Mouse (Mus musculus): Measurements from ENCODE around the gene Cib4. TPM values are rescaled to one million over a fixed set of nuclear protein-coding genes. Genes with fewer than 3 reads are reported as not detected.

Cib4 gene
- polyA plus RNA-seq, 1 experiment from 2014 or later: not detected

DNA sequence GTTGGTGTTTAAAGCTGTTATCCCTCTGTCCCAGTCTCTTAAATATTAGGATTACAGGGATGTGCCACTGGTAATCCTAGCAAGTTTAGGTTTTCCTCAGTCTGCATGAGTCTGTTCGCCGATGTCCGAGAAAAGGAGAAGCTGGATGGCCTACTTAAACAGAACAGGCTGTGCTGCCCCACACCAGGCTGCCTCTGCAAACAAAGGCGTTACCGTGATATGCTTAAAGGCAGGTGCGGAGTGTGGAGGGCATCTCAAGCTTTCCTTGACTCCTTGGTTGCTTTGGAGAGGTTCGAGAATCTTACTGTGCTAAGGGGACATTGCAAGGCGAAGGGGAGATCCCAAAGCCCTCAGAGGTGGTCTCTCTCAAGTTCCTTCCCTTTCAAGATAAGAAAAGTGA lies 48.8 kb downstream of the Cib4 start:
- Histone ChIP-seq H3K27me3 (no peaks in the 10 kb centered on the region), H3K4me3 (replicated peaks) (no peak overlapping the region), H3K36me3 (no peaks in the 10 kb centered on the region), H3K9me3 (no peaks in the 10 kb centered on the region), H3K9ac (replicated peaks) (no peak overlapping the region), H3K4me2 (replicated peaks) (no peak overlapping the region), H3K27ac (no peak overlapping the region), H3K4me1 (replicated peaks) (no peaks in the 10 kb centered on the region)
- ATAC-seq: no peak
- WGBS: 89% methylated on average over 8 of the region's 8 CpGs

DNA sequence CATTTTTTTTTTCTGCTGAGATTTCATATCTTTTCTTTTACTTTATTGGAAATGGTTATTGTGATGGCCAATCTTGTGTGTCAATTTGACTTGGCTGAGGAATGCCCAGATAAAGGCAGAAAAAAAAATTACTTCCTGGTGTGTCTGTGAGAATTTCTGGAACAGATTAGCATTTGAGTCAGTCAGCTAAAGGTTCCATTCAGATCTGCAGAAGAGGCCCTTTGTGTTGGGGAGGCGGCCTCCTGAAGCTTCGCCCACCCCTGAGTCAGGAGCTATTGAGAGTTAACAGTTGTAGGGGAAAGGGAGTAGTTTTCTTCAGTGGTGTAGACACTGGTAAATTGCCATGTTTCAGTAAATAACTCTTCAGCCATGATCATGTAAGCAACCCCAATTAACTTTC lies 50.3 kb downstream of the Cib4 start:
- no peak overlapping the region for H3K4me2 ChIP-seq (replicated peaks)
- H3K9ac ChIP-seq (replicated peaks): no peak overlapping the region
- no peak overlapping the region for H3K27ac ChIP-seq
- H3K9me3 ChIP-seq: no peaks in the 10 kb centered on the region
- no peaks in the 10 kb centered on the region for H3K4me1 ChIP-seq (replicated peaks)
- ATAC-seq: no peak
- H3K4me3 ChIP-seq (replicated peaks): no peak overlapping the region
- no peaks in the 10 kb centered on the region for H3K36me3 ChIP-seq
- no peaks in the 10 kb centered on the region for H3K27me3 ChIP-seq
- 25% methylated on average over 2 of the region's 2 CpGs for WGBS

DNA sequence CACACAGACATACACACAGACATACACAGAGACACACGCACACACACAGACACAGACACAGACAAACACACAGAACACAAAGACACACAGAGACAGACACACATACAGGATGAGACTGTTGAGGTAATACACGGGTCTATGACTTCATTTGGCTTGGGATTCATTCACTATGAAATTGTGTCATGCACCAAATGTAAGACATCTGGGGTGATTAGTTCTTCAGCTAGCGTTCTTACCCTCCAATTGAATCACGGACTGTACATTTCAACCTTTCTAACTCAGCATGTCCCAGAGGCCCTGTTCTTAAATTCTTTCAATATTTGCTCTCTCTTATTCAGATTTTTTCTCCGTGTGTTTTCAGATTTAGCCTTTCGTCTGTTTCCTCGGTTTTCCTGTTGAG lies 51.0 kb downstream of the Cib4 start:
- Histone ChIP-seq H3K27ac (no peak overlapping the region), H3K4me3 (replicated peaks) (no peak overlapping the region), H3K9ac (replicated peaks) (no peak overlapping the region), H3K27me3 (no peaks in the 10 kb centered on the region), H3K36me3 (no peaks in the 10 kb centered on the region), H3K4me1 (replicated peaks) (no peaks in the 10 kb centered on the region), H3K9me3 (no peaks in the 10 kb centered on the region), H3K4me2 (replicated peaks) (no peak overlapping the region)
- 85% methylated on average over 7 of the region's 7 CpGs for WGBS
- no peak for ATAC-seq

DNA sequence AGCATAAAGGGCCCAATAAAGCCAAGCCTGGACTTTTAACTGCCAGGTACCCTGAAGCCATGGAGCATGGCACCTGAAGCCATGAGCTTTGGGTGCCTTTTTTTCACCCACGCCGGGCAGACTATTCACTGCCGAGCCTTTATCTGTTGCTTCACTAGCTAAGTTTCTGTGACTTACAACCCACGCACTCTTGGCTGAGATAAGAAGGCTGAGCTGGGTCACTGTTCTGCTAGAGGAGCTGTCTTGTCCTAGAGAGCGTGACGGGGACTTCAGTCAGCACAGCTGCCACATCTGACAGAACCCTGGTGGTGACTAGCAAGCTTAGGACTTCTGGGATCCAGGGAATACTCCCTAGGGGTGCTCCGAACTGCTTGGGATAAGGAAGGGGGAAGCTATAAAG lies 51.9 kb downstream of the Cib4 start:
- no peaks in the 10 kb centered on the region for H3K9me3 ChIP-seq
- no peak for ATAC-seq
- H3K27ac ChIP-seq: no peak overlapping the region
- H3K9ac ChIP-seq (replicated peaks): no peak overlapping the region
- WGBS: 72% methylated on average over 7 of the region's 7 CpGs
- no peaks in the 10 kb centered on the region for H3K27me3 ChIP-seq
- no peaks in the 10 kb centered on the region for H3K36me3 ChIP-seq
- no peak overlapping the region for H3K4me3 ChIP-seq (replicated peaks)
- H3K4me1 ChIP-seq (replicated peaks): no peaks in the 10 kb centered on the region
- H3K4me2 ChIP-seq (replicated peaks): no peak overlapping the region

DNA sequence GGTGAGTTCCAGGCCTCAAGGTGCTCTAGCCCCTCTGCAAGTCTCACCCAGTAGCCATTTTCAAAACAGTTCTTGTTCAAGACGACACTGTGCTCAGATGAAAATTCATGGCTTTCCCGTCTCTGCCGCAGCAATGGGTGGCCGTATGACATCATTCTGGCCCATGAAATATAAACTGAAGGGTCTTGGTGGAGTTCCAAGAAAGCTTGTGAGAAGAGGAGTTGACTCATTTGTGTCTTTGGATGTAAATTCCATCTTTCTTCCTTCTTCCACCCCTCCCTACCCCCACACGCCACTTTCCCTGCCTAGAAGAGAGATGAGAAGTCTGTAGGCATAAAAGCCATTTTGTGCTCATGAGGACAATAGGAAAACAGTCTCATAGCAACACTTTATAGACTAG lies 54.8 kb downstream of the Cib4 start:
- Histone ChIP-seq H3K27ac (no peak overlapping the region), H3K36me3 (no peaks in the 10 kb centered on the region), H3K27me3 (no peaks in the 10 kb centered on the region), H3K4me2 (replicated peaks) (no peak overlapping the region), H3K4me3 (replicated peaks) (no peak overlapping the region), H3K9ac (replicated peaks) (no peak overlapping the region), H3K9me3 (no peaks in the 10 kb centered on the region), H3K4me1 (replicated peaks) (no peaks in the 10 kb centered on the region)
- 84% methylated on average over 5 of the region's 5 CpGs for WGBS
- no peak for ATAC-seq

DNA sequence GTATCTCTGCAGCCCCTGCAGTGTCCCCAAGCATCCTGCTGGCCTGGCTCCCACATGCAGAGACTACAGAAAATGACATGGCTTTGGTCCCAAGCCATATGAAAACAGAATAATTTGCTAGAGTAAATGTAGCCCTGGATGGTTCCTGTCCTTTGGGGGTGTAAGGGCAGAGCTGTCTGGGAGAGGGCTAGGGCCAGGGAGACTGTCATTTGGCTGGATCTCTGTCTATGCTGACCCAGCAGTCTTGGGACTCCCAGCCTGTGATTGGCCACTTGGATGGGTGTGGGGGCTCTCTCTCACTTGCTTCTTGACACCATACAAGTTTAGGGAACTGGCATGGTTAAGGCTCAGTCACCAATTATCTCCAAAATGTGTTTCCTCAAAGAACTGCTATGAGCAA lies 55.4 kb downstream of the Cib4 start:
- Histone ChIP-seq H3K4me3 (replicated peaks) (no peak overlapping the region), H3K9me3 (no peaks in the 10 kb centered on the region), H3K36me3 (no peaks in the 10 kb centered on the region), H3K4me2 (replicated peaks) (no peak overlapping the region), H3K9ac (replicated peaks) (no peak overlapping the region), H3K27me3 (no peaks in the 10 kb centered on the region), H3K27ac (no peak overlapping the region), H3K4me1 (replicated peaks) (no peaks in the 10 kb centered on the region)
- ATAC-seq: no peak

DNA sequence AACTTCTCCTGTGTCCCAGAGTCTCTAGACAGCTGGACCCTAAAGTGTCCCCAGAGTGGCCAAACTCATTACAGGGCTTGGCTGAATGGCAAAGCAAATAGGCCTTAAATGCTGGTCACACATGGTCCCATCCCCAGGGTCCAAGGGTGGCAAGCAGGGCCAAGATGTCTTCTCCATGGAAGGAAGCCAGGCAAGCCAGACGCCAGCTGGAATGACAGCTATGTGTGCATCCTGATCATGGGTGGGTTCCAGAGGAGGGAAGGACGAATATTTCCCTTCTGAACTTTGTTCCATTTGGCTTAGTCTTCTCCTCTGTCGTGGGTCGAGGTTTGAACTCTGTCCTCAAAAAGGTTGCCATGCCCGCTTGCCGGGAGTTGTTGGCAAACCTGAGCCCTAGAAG lies 60.5 kb downstream of the Cib4 start:
- no peak overlapping the region for H3K27ac ChIP-seq
- WGBS: 88% methylated on average over 6 of the region's 6 CpGs
- H3K27me3 ChIP-seq: no peaks in the 10 kb centered on the region

DNA sequence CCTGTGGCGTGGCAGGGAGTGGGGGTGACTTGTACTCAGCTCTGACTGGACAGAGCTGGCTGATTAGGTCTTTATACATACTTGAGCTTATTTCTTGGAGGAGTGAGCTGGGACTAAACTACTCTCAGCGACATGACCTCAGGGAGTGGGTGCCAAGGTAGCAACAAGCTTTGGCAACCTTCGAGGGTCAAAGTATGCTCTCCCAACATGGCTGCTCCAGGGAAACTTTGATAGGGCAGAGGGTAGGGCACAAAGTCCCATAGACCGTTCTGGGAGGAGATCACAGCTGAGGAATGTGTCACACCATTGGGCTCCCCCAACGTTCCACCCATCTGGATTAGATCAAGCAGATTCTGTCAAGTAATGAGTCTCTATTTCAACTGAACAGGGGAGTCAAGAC lies 61.0 kb downstream of the Cib4 start:
- Histone ChIP-seq H3K36me3 (no peaks in the 10 kb centered on the region), H3K9ac (replicated peaks) (no peak overlapping the region), H3K4me2 (replicated peaks) (no peak overlapping the region), H3K4me1 (replicated peaks) (no peaks in the 10 kb centered on the region), H3K27me3 (no peaks in the 10 kb centered on the region), H3K4me3 (replicated peaks) (no peak overlapping the region), H3K9me3 (no peaks in the 10 kb centered on the region), H3K27ac (no peak overlapping the region)
- ATAC-seq: no peak
- 84% methylated on average over 5 of the region's 5 CpGs for WGBS

More for the DNA sequence above, 60.5 kb downstream of the Cib4 start:
- Histone ChIP-seq H3K4me1 (replicated peaks) (no peaks in the 10 kb centered on the region), H3K9ac (replicated peaks) (no peak overlapping the region), H3K36me3 (no peaks in the 10 kb centered on the region), H3K4me2 (replicated peaks) (no peak overlapping the region), H3K9me3 (no peaks in the 10 kb centered on the region), H3K4me3 (replicated peaks) (no peak overlapping the region)
- ATAC-seq: no peak

DNA sequence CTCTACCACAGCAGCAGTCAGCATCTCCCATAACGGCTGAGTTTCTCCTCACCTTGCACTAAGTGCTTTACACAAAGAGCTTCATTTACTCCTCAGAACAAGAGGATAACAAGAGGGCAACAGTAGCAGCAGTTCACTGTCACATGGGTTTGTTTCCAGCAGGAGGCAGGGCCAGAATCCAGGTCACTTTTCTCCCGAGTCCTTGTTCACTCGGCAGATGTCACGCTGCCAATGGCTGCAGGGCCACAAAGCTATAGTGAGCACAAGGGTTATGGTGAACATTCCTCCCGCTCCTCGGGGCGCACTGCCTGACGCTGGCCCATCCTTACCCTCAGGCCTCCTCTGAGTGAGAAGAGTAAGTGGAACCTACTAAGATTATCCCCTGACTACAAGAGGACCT lies 62.1 kb downstream of the Cib4 start:
- WGBS: 86% methylated on average over 8 of the region's 8 CpGs
- Histone ChIP-seq H3K36me3 (no peaks in the 10 kb centered on the region), H3K4me1 (replicated peaks) (no peaks in the 10 kb centered on the region), H3K9me3 (0 out of 2 replicates have a peak, but pooled peaks cover 1% of the 10 kb centered on the region), H3K27me3 (no peaks in the 10 kb centered on the region), H3K9ac (replicated peaks) (no peak overlapping the region), H3K27ac (no peak overlapping the region), H3K4me3 (replicated peaks) (no peak overlapping the region), H3K4me2 (replicated peaks) (no peak overlapping the region)
- ATAC-seq: no peak

DNA sequence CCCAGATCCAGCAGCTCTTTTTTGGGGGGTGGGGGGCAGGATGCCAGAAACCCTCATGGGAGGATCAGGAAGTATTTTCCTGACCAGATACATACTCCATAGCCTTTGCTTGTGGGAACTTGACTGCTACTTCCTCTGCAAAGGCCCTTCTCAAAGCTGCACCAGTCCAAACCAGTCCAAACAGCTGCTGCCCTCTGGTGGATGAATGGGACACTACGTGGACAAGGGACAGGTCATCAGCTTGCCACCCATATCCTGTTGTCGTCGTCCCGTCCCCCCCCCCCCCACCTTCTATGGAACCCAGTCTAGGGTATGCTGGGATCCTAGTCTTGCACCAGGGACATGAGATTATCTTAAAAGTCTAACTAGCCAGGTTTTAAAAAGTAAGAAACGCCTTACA lies 63.3 kb downstream of the Cib4 start:
- no peak overlapping the region for H3K4me2 ChIP-seq (replicated peaks)
- H3K9ac ChIP-seq (replicated peaks): no peak overlapping the region
- WGBS: 23% methylated on average over 5 of the region's 5 CpGs
- H3K4me1 ChIP-seq (replicated peaks): no peaks in the 10 kb centered on the region
- H3K27me3 ChIP-seq: no peaks in the 10 kb centered on the region
- H3K4me3 ChIP-seq (replicated peaks): no peak overlapping the region
- 0 out of 2 replicates have a peak, but pooled peaks have one; percentile 53 for ATAC-seq
- no peaks in the 10 kb centered on the region for H3K36me3 ChIP-seq
- H3K27ac ChIP-seq: no peak overlapping the region
- 0 out of 2 replicates have a peak, but pooled peaks cover 4% of the 10 kb centered on the region for H3K9me3 ChIP-seq

DNA sequence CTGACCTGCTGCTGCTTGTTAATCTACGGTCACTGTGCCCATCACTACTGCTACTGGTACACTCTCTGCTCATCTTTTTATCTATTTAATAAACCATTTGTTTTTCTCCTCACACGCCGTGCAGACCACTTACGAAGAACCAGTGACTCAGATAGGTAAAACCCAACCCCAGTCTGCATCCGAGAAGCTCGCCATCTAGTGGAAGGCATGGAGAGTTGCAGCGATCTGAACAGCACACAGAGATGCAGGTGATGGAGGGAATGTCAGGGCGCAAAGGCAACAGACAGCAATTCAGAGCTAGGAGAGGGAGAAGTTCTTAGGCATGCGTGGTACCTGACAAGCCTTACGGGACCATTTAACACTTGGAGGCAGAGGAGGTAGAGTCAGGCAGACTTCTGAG lies 69.1 kb downstream of the Cib4 start:
- H3K27me3 ChIP-seq: no peaks in the 10 kb centered on the region
- no peak for ATAC-seq
- 47% methylated on average over 10 of the region's 10 CpGs for WGBS
- no peak overlapping the region for H3K27ac ChIP-seq
- H3K4me1 ChIP-seq (replicated peaks): no peaks in the 10 kb centered on the region
- H3K4me3 ChIP-seq (replicated peaks): no peak overlapping the region
- no peaks in the 10 kb centered on the region for H3K36me3 ChIP-seq
- no peak overlapping the region for H3K9ac ChIP-seq (replicated peaks)
- H3K9me3 ChIP-seq: 0 out of 2 replicates have a peak, but pooled peaks cover 4% of the 10 kb centered on the region
- no peak overlapping the region for H3K4me2 ChIP-seq (replicated peaks)

DNA sequence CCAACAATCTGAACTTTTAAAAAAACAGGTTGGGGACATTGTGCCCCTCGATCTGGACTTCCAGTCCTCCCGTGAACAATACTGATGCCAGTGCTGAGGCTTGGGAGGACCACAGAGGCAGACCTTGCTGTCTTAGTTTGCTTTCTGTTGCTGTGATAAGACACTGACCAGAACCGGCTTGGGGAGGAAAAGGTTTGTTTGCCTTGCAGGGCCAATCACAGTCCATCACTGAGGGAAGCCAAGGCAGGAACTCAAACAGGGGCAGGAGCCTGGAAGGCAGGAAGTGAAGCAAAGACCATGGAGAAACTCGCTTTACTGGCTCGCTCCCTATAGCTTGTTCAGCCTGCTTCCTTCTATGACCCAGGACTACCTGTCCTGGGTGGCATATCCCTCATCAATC lies 73.5 kb downstream of the Cib4 start:
- H3K4me2 ChIP-seq (replicated peaks): no peak overlapping the region
- no peaks in the 10 kb centered on the region for H3K9me3 ChIP-seq
- no peak overlapping the region for H3K4me3 ChIP-seq (replicated peaks)
- H3K27me3 ChIP-seq: 0 out of 2 replicates have a peak, but pooled peaks cover 3% of the 10 kb centered on the region
- peaks cover 8% of the 10 kb centered on the region for H3K4me1 ChIP-seq (replicated peaks)
- no peak overlapping the region for H3K27ac ChIP-seq
- WGBS: 84% methylated on average over 5 of the region's 5 CpGs
- no peak for ATAC-seq
- no peak overlapping the region for H3K9ac ChIP-seq (replicated peaks)
- H3K36me3 ChIP-seq: no peaks in the 10 kb centered on the region

DNA sequence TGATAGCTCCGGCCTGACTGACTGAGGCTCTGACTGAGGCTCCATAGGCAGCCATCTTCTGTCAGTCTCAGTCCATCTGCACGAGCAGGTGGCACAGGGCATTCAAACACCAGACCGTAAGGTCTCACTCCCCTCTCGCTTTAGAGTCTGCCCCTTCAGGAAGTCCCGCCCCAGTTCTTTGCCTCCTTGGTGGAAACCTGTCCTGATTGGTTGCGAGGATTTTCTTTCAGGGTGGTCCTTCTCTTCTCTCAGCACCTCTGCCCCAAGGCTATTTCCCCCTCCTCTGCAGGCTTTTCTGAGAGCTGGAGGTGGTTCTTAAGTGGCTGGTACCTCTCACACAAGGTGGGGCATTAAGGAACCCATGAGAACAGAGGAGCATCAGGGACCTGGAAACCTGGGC lies 75.2 kb downstream of the Cib4 start:
- no peak overlapping the region for H3K4me3 ChIP-seq (replicated peaks)

More for the DNA sequence above, 75.2 kb downstream of the Cib4 start:
- peaks cover 13% of the 10 kb centered on the region for H3K27me3 ChIP-seq
- no peak overlapping the region for H3K4me2 ChIP-seq (replicated peaks)
- 66% methylated on average over 6 of the region's 6 CpGs for WGBS
- H3K4me1 ChIP-seq (replicated peaks): peaks cover 21% of the 10 kb centered on the region
- no peaks in the 10 kb centered on the region for H3K36me3 ChIP-seq
- no peak overlapping the region for H3K27ac ChIP-seq
- no peak for ATAC-seq
- no peaks in the 10 kb centered on the region for H3K9me3 ChIP-seq
- H3K9ac ChIP-seq (replicated peaks): no peak overlapping the region
